Mouse (Mus musculus) E14TG2a.4 (cell line): ENCODE results near the gene Bhlhe40.

Experiments
- CTCF ChIP-seq: conservative IDR thresholded peaks from 2 replicates; pipeline ENCODE4 v1.5.1; 2014; ENCODE audit warnings: low read length
- NANOG ChIP-seq: IDR thresholded peaks from 2 replicates; pipeline ENCODE4 v1.6.1; 2014; ENCODE audit warnings: borderline replicate concordance, low read length, mixed read lengths
- POU5F1 ChIP-seq: IDR thresholded peaks from 2 replicates; pipeline ENCODE4 v1.6.1; 2014; ENCODE audit warnings: low read length, borderline replicate concordance

GRCm38 (mm10) chr6:108659726-108660205, 663 bp upstream of the Bhlhe40 start:
- TF ChIP-seq CTCF: no peak
- no peak for TF ChIP-seq POU5F1
- TF ChIP-seq NANOG: no peak
